Mouse (Mus musculus): ENCODE data around the gene Bicra. TPM values are rescaled to one million over a fixed set of nuclear protein-coding genes. Genes with fewer than 3 reads are reported as not detected.

Gene Bicra
- total RNA-seq, 2 experiments from 2014 or later, result 5.5 to 6.6 TPM

DNA sequence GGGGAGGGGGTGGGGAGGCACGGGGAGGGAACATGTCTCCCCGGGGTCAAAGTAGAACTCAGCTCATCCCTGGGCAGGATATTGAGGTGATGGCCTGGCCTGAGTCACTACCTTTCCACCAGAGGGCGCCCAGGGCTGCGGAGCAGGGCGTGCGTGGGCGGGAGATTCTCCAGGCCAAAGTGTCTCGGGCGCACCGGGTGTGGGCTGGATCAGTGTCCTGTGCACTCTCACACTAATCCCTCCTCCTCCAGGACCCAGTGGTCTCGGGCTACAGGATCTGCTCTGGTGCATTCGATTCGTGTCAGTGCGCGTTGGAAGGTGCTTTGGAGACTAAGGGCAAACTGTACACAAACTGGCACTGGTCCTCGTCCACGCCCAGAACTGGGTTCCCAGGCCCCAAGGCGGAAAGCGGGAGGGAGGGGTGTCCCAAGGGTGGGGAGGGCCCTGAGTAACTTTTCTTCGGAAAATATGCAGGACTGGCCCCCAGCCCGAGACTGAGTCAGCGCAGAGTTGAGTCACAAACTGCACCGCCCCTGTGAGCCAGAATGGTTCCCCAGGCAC is 99.3 kb downstream of the Bicra start:
- DNase-seq (ENCODE audit: low spot score), result peak; percentile 94

DNA sequence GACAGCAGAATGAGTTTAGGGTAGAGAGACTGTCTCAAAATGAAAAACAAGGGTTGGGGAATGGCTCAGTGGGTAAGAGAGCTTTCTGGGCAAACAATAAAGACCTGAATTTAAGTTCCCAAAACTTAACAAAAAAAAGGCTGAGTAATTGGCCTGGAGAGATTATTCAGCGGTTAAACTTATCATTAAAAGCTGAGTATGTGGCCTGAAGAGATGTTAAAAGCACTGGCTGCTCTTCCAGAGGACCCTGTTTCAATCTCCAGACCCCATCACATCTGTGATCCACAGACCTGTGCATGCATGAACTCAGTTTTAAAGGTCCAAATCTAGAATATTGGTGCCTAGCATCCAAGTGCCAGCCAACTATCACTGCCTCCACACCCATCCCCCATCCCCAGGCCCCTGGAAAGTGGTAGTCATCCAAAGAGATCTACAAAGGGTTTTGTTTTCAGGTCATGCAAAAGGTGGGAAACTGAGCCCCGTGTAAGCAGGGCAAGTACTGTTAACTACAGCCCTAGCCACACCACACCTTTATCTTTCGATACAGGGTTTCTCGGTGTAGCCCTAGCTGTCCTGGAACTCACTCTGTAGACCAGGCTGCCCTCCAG is 100.0 kb downstream of the Bicra start:
- no peak for DNase-seq (ENCODE audit: low spot score)

DNA sequence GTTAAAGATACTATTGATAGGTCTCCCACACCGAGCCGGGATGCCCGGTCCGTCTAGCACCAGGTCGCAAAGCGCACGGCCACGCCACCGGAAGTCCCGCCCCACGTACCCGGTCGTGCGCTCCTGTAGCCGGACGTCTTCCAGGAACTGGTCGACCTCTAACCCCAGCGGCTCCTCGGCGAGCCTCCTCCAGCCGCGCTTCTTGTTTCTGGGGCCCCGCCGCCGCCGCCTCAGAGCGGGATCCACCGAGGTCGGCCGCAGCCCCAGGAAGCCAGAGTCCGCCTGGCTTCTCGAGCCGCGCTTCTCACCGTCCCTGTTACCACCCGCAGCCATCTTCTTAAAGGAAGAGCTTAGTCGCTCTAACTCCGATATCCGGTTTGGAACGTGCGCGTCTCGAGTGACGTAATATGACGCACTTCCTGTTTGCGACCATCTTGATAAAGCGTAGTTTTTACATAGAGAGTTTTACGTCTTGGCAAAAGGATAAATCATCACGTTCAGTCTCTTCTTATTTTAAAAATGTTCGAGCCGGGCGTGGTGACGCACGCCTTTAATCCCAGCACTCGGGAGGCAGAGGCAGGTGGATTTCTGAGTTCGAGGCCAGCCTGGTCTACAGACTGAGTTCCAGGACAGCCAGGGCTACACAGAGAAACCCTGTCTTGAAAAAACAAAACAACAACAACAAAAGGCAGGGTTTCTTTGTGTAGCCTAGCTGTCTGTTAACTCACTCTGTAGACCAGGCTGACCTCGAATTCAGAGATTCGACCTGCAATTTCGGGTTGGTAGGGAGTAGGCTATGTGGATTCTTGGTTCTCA is 101.8 kb downstream of the Bicra start, which contains the start of gene Nop53:
Nop53 (minus strand) TSS at position 354 of the 816 bp plus-strand sequence.
- peak; percentile 93 for DNase-seq (ENCODE audit: low spot score)

DNA sequence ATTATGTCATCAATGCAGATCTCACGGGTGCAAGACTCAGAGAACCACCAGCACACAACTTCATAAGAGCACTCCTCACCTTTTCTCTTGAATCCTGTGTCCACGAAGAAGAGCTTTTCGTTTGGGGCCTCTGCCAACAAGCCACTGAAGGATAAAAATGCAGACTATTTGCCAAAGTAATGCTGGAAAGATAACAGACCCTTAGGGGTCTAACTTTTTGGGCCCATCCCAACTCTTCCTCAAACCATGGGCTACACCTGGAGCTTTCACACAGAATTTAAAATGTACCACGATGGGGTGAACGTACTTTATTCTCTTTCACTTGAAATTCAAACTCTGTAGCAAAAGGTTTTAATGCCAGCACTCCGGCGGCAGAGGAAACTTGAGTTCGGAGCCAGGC is 102.5 kb downstream of the Bicra start:
- DNase-seq (ENCODE audit: low spot score), result no peak

DNA sequence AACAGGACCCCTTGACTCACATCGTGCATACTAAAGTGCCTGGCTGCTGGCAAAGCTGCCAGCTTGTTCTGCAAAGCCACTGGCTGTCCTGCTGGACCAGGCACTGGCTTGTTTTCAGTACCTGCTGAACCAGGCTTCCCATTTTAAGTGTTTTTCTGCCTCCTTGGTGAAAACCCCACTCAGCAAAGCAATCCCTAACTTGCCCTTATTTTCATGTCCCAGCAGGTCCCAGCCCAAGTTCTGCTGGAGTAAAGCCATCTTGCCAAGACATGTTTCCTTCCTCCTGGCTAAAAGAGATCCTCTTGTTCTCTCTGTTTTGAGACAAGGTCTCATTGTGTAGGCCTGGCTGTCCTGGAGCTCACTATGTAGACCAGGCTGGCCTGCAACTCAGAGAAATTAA is 103.4 kb downstream of the Bicra start:
- no peak for DNase-seq (ENCODE audit: low spot score)

DNA sequence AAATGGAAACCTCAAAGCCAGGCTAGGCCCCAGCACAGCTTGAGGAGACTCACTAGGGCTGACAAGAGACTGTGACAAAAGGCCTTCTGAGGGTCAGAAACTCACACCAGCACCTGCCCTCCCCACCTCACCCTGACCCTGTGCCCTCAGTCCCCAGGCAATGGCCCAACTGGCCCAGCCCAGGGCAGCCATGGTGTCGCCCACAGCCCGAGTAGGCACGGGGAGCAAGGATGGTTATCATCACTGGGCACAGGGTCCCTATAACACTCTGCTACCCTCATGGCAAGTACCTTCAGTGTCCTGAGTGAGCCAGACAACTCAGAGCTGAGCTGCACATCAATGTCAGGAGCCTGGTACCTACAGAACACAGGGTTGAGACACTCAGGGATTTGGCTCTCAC is 109.1 kb downstream of the Bicra start:
- no peak for DNase-seq (ENCODE audit: low spot score)

DNA sequence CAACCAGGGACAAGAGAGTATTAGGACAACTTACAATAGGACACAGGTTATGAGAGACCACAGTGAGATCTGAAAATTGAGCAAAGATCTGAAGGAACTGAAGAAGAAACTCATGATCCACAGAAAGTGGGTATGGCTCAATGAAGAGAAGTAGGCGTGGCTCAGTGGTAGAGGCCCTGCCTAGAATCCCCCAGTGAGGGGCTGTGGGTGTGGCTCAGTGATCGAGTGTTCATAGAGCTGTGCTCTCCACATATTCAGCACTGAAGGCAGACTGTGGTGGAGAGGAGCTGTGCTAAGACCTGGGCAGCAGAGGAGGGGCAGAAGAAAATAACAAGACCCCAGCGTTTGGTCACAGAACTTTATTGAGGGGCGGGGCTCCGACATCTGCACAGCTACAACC is 110.2 kb downstream of the Bicra start:
- DNase-seq (ENCODE audit: low spot score), result no peak

DNA sequence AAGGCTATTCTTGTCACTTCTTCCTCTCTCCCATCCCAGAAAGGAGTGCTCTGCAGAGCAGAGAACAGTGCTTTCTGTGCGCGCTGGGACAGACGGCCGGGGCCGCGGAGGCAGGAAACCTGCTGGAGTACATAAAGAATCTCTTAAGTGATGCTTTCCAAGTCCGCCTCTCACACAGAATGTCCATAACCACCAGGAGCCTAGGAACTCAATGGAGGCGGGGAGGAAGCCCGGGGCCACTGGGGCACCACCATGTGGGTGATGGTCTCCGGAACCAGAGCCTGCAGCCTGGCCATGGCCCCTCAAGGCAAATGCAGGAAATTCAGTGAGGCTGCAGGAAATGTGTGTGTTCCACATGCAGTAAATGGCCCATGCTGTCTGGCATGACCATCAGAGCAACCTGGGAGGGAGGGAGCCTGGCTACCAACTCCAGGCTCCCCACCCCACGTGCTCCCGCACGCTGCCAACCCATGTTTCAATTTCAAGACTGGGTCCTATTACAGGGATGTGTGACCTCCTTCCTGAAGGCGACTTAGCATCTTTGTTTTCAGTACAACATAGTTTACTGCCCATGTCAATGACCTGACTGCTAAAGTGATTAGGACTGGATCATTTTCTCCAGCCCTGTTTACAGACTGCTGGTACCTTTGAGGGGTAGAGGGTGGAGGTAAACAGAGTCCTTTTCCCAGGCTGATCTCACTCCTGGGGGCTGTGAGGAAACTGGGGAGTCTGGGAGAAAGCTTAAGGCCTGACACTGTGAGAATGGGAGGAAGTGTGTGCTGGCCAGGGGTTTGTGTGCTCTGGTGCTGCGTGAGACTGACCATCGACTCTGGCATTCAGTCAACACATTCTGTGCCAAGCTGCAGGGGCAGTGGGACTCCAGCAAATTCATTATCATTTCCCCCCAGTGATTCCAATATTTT is 114.0 kb downstream of the Bicra start:
- peak; percentile 60 for DNase-seq (ENCODE audit: low spot score)

DNA sequence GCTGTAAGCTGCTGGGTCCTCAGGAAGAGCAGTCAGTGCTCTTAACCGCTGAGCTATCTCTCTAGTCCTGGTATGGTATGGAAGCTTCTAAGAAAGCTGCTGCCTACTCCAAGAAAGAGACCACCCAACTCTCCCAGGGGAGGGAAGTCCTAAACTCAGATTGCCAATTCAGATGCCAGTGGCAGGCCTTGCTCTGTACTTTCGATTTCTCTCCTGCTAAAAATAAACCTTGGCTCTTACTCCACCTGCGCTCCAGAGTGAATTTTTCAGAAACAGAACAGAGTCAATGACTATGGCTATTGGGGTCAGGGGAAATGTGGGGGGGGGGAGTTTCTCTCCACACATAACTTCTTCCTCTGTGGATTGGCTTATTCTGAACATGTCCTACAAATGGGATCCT is 116.1 kb downstream of the Bicra start:
- no peak for DNase-seq (ENCODE audit: low spot score)

DNA sequence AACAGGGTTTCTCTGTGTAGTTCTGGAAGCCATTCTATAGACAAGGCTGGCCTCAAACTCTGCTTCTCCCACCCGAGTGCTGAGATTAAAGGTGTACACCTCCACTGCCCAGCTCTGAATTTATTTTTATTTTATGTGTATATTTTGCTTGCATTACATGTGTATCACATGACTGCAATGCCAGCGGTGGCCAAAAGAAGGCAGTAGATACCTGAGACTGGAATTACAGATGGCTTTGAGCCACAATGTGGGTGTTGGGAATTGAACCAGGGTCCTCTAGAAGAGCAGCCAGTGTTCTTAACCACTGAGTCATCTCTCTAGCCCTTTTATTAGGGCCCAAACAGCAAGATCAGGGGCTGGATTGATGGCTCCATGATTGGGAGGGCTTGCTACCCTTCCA is 117.2 kb downstream of the Bicra start:
- no peak for DNase-seq (ENCODE audit: low spot score)

DNA sequence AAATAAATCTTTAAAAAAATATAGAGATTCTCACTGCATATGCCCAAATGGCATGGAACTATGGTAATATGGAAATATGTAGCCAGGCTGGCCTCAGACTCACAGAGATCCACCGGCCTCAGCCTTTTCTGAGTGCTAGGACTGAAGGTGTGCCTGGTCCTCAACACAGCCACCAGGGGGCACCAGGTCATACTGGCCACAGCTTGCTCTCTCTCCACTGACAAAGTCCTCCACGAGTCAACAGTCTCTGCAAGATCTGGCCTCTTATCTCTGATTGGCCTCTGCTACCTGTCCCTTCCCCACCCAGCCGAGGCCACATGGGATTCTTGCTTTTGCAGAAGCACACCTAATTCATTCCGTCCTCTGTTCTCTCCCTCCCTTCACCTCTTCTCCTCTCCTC is 117.8 kb downstream of the Bicra start:
- DNase-seq (ENCODE audit: low spot score), result peak; percentile 73

DNA sequence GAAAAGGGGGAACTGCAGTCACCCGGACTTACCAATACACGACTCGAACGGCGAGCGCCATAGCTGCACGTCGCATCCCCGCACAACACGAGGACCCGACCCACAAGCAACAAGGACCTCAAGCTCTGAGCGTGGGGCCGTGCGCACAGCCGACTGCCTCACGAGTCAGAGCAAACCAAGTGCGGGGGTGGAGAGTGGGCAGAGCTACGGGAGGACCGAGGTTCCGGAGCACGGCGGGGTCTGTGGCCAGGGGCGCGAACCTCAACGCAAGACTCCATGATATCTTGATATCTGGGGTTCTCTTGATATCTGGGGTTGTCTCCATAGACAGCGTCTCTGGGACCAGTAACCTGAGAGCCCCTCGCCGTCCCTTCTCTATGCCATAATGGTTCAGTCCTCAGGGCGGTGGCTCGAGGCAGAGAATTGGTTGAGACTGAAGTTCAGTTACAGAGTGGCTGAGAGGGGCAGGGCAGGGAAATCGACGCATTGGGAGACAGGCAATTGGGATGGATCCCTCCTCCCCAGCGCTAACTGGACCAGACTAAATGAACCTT is 125.4 kb downstream of the Bicra start, which contains the start of gene Selenow:
Selenow (minus strand) TSS at position 183 of the 554 bp plus-strand sequence.
- peak; percentile 93 for DNase-seq (ENCODE audit: low spot score)

DNA sequence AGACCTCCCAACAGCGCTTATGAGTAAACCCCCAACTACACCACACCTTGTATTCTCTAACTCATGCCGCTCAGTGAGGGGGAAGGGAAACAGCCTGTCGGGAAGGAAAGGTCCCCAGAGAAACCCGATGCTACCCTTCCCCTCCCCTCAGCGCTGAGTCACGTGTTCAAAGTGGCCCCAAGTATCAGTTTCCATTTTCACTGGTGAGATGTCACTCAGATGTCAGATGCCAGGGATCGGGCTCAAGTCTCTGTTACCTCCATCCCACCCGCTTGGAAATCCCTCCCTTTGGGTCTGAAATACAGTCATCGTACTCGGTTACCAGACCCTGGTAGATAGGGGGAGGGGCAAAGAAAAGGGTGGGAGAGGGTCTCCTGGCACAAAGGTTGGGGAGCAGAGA is 125.9 kb downstream of the Bicra start:
- peak; percentile 84 for DNase-seq (ENCODE audit: low spot score)

Other genes with a start within 250 kb of the Bicra start
- not detected for gene Obox6, start 208.2 kb downstream of the Bicra start, total RNA-seq (2021)
- not detected for gene Crx, start 168.0 kb downstream of the Bicra start, total RNA-seq (2021)
- gene Crxos, start 165.3 kb downstream of the Bicra start, total RNA-seq (2021), result not detected
- 1,000 to 10,000 TPM; 1,514 to 1,837 TPM for gene Selenow, start 125.5 kb downstream of the Bicra start, total RNA-seq (2021)
- gene Nop53, start 101.8 kb downstream of the Bicra start, total RNA-seq (2021), result 10 to 100 TPM; 82.3 to 91.7 TPM
- 10 to 100 TPM; 24.9 to 37.4 TPM for gene Ehd2, start 80.4 kb downstream of the Bicra start, total RNA-seq (2021)
- not detected for gene Zfp541, start 13.9 kb upstream of the Bicra start, total RNA-seq (2021)
- gene Napa, start 50.5 kb upstream of the Bicra start, total RNA-seq (2021), result 100 to 1,000 TPM; 101 to 131 TPM
- gene Kptn, start 72.0 kb upstream of the Bicra start, total RNA-seq (2021), result 10 to 100 TPM; 10.2 to 12.6 TPM
- under 1 TPM; 0.11 to 0.21 TPM for gene Slc8a2, start 81.9 kb upstream of the Bicra start, total RNA-seq (2021)
- gene Meis3, start 127.2 kb upstream of the Bicra start, total RNA-seq (2021), result 1 to 10 TPM in 1 of 2 experiments, under 1 TPM in 1; 0.62 to 1.4 TPM
- 1 to 10 TPM; 3.9 to 4.4 TPM for gene Dhx34, start 174.1 kb upstream of the Bicra start, total RNA-seq (2021)
- gene C5ar2, start 196.2 kb upstream of the Bicra start, total RNA-seq (2021), result under 1 TPM; 0.25 to 0.26 TPM
- 1 to 10 TPM; 1.5 to 2.3 TPM for gene C5ar1, start 211.6 kb upstream of the Bicra start, total RNA-seq (2021)
- gene Inafm1, start 225.7 kb upstream of the Bicra start, total RNA-seq (2021), result 10 to 100 TPM; 14.2 to 14.3 TPM
- gene Ccdc9, start 238.9 kb upstream of the Bicra start, total RNA-seq (2021), result 10 to 100 TPM; 35.7 to 38.9 TPM